Mouse (Mus musculus) hindbrain, embryonic 16.5 days (tissue): ENCODE results near the gene Ambra1. TPM values are rescaled to one million over a fixed set of nuclear protein-coding genes. Genes with fewer than 3 reads are reported as not detected.

Experiments
- ATAC-seq: fragments of 200-750 bp; cut with Nextera tagmentation; 2 replicates; pipeline ENCODE4 v1.8.0; 2017; ENCODE audit warnings: moderate TSS enrichment, moderate library complexity
- H3K27ac ChIP-seq: fragments of 300-500 bp; sonication (generic); 2 replicates; pipeline ENCODE4 v1.5.1; 2014; ENCODE audit warnings: low read depth, mild to moderate bottlenecking, control low read depth, low read length, moderate library complexity
- H3K27me3 ChIP-seq: fragments of 300-500 bp; sonication (generic); replicated peaks from 2 replicates; pipeline ENCODE4 v1.6.1; 2014; ENCODE audit warnings: low read length; ENCODE audit not compliant: control insufficient read depth, insufficient read depth
- H3K36me3 ChIP-seq: fragments of 300-500 bp; sonication (generic); 2 replicates; pipeline ENCODE4 v1.6.1; 2014; ENCODE audit warnings: mild to moderate bottlenecking, low read length, moderate library complexity, mixed read lengths; ENCODE audit not compliant: control insufficient read depth, insufficient read depth
- H3K4me1 ChIP-seq: fragments of 300-500 bp; sonication (generic); 2 replicates; pipeline ENCODE4 v1.6.1; 2014; ENCODE audit warnings: low read depth, low read length; ENCODE audit not compliant: control insufficient read depth, insufficient read depth
- H3K4me2 ChIP-seq: fragments of 300-500 bp; sonication (generic); 2 replicates; pipeline ENCODE4 v1.6.1; 2014; ENCODE audit warnings: mild to moderate bottlenecking, low read length, control low read depth, moderate library complexity
- H3K4me3 ChIP-seq: fragments of 300-500 bp; sonication (generic); 2 replicates; pipeline ENCODE4 v1.5.1; 2014; ENCODE audit warnings: mild to moderate bottlenecking, low read length, control low read depth, moderate library complexity
- H3K9ac ChIP-seq: fragments of 300-500 bp; sonication (generic); 2 replicates; pipeline ENCODE4 v1.6.1; 2014; ENCODE audit warnings: low read depth, mild to moderate bottlenecking, control low read depth, low read length, moderate library complexity
- H3K9me3 ChIP-seq: fragments of 300-500 bp; sonication (generic); 2 replicates; pipeline ENCODE4 v1.6.1; 2014; ENCODE audit warnings: mild to moderate bottlenecking, low read length, moderate library complexity; ENCODE audit not compliant: control insufficient read depth
- WGBS: fragments of 180-500 bp; shearing (Covaris S2); extraction: QIAGEN DNeasy Blood & Tissue Kit; methylation state at CpG from one replicate; pipeline ENCODE4 v1.1.7; 2014; 5-methylcytosine and 5-hydroxymethylcytosine counted together
- polyA plus RNA-seq: library from polyadenylated mRNA; unstranded; fragments of >200 nt; fragmentation: Nextera tagmentation; extraction: Ambion mirVana; gene quantifications from 2 replicates; pipeline ENCODE4 v1.2.1, GENCODE M21; 2015

Gene Ambra1
- polyA plus RNA-seq, 1 experiment from 2014 or later = 20.8 TPM

DNA sequence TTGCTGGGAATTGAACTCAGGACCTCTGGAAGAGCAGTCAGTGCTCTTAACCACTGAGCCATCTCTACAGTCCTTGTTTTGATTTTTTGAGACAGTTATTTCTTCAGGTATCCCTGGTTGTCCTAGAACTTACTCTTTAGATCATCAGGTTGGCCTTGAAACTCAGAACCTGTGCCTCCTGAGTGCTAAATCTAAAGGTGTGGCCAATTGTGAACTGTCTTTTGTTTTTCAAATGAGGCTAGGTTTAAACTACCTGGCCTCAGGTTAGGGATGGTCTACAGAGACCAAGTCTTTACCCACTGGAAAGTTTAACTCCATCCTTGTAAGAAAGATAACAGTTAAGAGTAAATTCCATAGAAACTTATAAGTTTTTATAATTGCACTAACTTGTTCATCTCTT, 23.5 kb upstream of the Ambra1 start:
- Histone ChIP-seq H3K27ac (no peak overlapping the region), H3K4me2 (no peak overlapping the region), H3K9ac (no peak overlapping the region), H3K4me1 (peaks cover 9% of the 10 kb centered on the region), H3K4me3 (no peak overlapping the region), H3K27me3 (no peaks in the 10 kb centered on the region), H3K36me3 (no peaks in the 10 kb centered on the region), H3K9me3 (no peaks in the 10 kb centered on the region)
- ATAC-seq = no peak

DNA sequence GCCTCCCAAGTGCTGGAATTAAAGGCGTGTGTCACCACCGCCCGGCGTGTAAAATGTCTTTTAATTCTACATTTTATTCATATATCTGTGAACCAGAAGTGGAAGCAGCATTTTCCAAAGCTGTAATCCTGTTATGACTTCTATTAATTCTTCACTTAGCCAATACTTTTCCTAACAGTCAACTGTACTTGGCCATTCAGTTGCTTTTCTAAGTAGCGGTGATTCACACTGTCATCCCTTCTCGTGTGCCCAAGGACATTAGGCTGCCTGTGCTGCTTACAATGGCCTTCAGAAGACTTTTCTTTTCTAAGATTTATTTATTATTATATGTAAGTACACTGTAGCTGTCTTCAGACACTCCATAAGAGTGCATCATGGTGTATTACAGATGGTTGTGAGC, 21.6 kb upstream of the Ambra1 start:
- no peak for ATAC-seq
- H3K4me3 ChIP-seq = no peak overlapping the region
- peaks cover 16% of the 10 kb centered on the region for H3K4me1 ChIP-seq
- H3K4me2 ChIP-seq = no peak overlapping the region
- H3K9me3 ChIP-seq = no peaks in the 10 kb centered on the region
- no peaks in the 10 kb centered on the region for H3K27me3 ChIP-seq
- no peaks in the 10 kb centered on the region for H3K36me3 ChIP-seq
- no peak overlapping the region for H3K27ac ChIP-seq
- no peak overlapping the region for H3K9ac ChIP-seq
- WGBS = 97% methylated on average over 6 of the region's 6 CpGs

DNA sequence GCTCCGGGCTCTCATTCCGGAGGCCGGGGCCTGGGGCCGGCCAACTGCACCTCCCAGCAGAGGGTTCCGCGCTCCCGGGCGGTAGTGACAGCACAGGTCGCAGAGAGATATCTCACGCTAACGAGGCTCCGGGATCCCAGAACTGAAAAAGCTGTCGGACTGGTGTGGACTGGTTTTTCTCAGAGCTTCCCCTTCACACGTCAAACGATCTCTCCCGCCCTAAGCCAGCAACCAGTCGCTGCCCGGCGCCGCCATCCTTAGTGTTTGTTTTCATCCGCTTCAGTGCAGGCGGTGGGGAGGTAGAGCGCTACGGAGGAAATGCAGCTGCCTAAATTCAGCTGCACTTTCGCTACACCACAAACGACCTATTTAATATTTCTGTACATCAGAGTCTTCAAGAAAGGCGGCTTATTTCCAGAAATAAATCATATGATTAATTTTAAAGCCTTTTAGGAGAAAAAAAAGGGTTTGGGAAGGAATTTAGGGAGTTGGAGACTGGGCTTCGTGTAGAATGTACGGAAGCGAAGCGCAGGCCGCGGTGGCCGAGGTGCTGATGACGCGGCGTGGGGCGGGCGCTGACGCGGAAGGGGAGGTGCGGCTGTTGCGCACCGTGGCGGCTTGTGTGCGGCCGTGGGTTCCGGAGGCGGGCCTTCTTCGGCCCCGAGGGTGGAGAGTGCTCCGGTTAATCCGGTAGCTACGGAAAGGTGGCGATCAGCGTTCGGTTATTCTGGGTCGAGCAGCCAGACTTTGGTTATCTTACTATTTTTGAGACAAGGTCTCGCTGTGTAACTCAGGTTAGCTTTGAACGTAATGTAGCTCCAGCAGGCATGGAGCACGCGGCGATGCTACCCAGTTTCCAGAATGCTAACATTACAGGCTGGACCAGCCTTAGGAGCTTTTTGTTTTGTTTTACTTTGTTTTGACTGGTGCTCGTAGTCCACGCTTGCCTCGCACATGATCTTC, 19.4 kb upstream of the Ambra1 start, which contains the start of the genes Atg13 and Harbi1:
Atg13 (minus strand) TSS at position 305 of the 963 bp plus-strand sequence.
Harbi1 (plus strand) TSS at position 581 of the 963 bp plus-strand sequence.
- peaks cover 16% of the 10 kb centered on the region for H3K4me1 ChIP-seq
- ATAC-seq = peak; percentile 99

DNA sequence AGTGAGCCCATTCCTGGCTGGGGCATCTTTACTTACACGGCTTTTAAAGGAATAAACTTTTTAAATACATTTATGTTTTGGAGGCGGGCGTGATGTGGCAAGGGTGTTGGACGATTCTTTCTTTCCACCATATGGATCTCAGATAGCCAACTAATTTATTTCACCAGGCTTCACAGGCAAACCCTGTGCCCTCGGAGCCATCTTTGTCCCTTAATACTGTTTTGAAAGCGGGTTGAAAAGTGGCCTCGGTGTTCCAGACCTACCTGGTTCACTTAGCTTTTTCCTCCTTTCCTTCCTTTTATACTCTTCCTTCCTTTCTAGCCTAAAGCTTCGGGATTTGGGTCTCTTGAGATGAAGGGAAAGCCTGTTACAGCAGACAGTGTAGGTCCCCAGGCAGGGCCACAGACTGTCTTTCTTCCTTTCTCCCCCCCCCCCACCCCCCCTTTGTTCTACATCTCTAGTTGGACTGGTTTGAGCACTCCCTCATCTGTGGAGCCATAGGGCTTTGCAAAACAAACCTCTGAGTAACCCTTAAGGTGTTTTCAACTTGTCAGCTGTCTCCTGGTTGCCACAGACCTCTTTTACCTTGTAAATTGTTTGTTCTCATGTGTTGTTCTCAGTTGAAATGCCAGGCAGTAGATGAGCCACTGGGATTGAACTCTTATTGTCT, 18.5 kb upstream of the Ambra1 start:
- no peaks in the 10 kb centered on the region for H3K27me3 ChIP-seq
- H3K9ac ChIP-seq = peak overlapping the region; percentile 68
- H3K4me3 ChIP-seq = peak overlapping the region; percentile 69
- peaks cover 16% of the 10 kb centered on the region for H3K4me1 ChIP-seq
- peak overlapping the region; percentile 81 for H3K27ac ChIP-seq
- 6% methylated on average over 8 of the region's 8 CpGs for WGBS
- no peaks in the 10 kb centered on the region for H3K9me3 ChIP-seq
- no peaks in the 10 kb centered on the region for H3K36me3 ChIP-seq
- H3K4me2 ChIP-seq = peak overlapping the region; percentile 85
- no peak for ATAC-seq

More for the DNA sequence above, 19.4 kb upstream of the Ambra1 start, which contains the start of the genes Atg13 and Harbi1:
- Histone ChIP-seq H3K4me3 (peak within 1 kb of the TSS; percentile 69), H3K27ac (peak within 1 kb of the TSS; percentile 81), H3K9me3 (no peaks in the 10 kb centered on the region), H3K27me3 (no peaks in the 10 kb centered on the region), H3K36me3 (no peaks in the 10 kb centered on the region), H3K4me2 (peak within 1 kb of the TSS; percentile 85), H3K9ac (peak within 1 kb of the TSS; percentile 68)
- WGBS = under 1% methylated on average over 66 of the region's 66 CpGs

DNA sequence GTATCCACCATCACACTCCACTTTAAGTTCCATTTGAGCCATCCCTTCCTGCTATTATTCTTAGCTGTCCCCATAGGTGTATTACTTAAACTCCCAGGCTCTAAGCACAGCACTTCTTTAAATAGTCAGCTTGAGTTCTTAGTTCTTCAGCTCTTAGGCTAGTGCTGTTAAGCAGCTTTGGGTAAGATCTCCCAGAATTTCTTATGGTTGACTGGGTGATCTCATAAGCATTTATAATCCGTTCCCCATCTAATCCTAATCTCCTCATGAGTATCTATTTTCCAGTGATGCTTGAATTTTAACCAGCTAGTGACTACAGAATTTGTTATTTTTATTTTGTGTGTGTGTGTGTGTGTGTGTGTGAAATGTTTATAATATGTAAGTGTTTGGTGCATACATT, 15.0 kb upstream of the Ambra1 start:
- Histone ChIP-seq H3K27me3 (no peaks in the 10 kb centered on the region), H3K9ac (no peak overlapping the region), H3K36me3 (no peaks in the 10 kb centered on the region; the same call in 1 of the 2 replicates), H3K9me3 (no peaks in the 10 kb centered on the region), H3K4me1 (peaks cover 10% of the 10 kb centered on the region), H3K27ac (no peak overlapping the region), H3K4me3 (no peak overlapping the region), H3K4me2 (no peak overlapping the region)
- no peak for ATAC-seq
- WGBS = 93% methylated on average over 1 of the region's 1 CpGs

DNA sequence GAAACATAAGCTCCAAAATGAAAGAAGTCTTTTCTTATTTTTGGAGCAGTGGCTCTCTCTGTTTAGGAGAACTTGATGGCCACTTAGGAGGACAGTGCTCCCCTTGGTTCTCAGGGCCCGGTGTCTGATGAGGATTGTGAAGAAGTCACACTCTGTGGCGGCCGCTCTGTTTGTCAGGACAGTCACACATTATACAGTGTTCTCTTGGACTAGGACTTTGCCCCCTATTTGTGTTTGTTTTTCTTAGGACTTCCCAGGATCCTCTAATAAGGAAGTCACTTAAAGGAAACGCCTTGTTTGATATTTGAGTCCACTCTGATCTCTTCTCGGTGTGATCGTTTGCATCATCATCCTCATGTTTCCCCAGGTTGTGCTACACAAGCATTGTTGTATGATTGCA, 11.7 kb upstream of the Ambra1 start:
- WGBS = 88% methylated on average over 6 of the region's 6 CpGs
- no peak overlapping the region for H3K4me2 ChIP-seq
- no peaks in the 10 kb centered on the region for H3K4me1 ChIP-seq
- no peak overlapping the region for H3K4me3 ChIP-seq
- ATAC-seq = no peak
- H3K9me3 ChIP-seq = no peaks in the 10 kb centered on the region
- H3K27me3 ChIP-seq = no peaks in the 10 kb centered on the region
- peaks cover 3% of the 10 kb centered on the region; the same call in 1 of the 2 replicates for H3K36me3 ChIP-seq
- H3K9ac ChIP-seq = no peak overlapping the region
- H3K27ac ChIP-seq = no peak overlapping the region

DNA sequence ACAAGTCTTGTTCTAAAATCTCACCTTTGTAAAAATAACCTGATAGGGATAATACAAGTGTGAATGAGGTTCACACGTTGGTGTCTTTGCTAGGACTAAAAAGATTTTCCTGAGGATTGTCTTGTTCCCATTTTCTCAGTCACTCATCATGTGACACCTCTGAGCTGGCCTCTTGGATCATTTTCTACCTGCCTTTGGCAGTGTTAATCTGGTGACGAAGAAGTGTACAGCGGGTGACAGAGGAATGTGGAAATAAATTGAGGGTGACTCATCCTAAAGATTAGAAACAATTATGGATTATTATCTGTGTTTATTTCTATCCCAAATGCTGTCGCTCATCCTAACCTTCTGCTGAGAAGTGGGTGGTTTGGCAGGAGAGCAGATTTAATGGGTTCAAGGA, 6.6 kb upstream of the Ambra1 start:
- Histone ChIP-seq H3K4me1 (no peaks in the 10 kb centered on the region), H3K4me2 (no peak overlapping the region), H3K9me3 (no peaks in the 10 kb centered on the region), H3K27ac (no peak overlapping the region), H3K27me3 (no peaks in the 10 kb centered on the region; the same call in 1 of the 2 replicates), H3K4me3 (no peak overlapping the region), H3K36me3 (peaks cover 3% of the 10 kb centered on the region; the same call in 1 of the 2 replicates), H3K9ac (no peak overlapping the region)
- no peak for ATAC-seq
- whole genome bisulfite sequencing = 76% methylated on average over 4 of the region's 4 CpGs

DNA sequence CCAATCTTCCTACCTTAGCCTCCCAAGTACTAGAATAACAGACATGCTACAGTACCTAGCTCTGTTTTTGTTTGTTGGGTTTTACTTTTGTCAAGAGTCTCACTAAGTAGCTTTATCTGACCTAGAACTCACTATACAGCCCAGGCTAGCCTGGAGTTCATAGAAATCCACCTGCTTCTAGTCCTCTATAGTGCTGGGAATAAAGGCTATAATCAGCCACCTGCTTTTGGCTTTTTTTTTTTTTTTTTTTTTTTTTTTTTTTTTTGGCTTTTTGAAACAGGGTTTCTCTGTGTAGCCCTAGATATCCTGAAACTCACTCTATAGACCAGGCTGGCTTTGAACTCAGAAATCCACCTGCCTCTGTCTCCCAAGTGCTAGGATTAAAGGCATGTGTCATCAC, 6.0 kb upstream of the Ambra1 start:
- no peaks in the 10 kb centered on the region; the same call in 1 of the 2 replicates for H3K27me3 ChIP-seq
- no peak overlapping the region for H3K9ac ChIP-seq
- ATAC-seq = no peak
- peaks cover 3% of the 10 kb centered on the region; the same call in 1 of the 2 replicates for H3K36me3 ChIP-seq
- H3K4me2 ChIP-seq = no peak overlapping the region
- no peak overlapping the region for H3K27ac ChIP-seq
- H3K4me3 ChIP-seq = no peak overlapping the region
- no peaks in the 10 kb centered on the region for H3K4me1 ChIP-seq
- no peaks in the 10 kb centered on the region for H3K9me3 ChIP-seq

DNA sequence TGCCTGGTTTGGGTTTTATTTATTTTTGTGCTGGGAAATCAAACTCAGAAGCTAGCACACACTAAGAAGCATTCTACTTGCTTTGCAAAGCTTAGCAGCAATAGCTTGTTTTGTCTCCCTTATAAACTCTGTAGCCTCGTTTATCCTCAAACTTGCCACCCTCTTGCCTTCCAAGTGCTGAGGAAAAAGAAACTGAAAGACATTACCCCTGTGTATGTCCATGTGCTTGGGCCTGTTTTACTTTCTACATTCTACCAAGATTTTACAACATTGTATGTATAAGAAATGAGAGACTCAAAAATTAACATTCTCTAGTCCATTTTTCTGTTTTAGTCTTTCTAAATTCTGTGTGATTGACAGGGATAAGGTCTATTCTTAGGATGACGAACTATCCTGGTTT, 5.2 kb upstream of the Ambra1 start:
- 55% methylated on average over 2 of the region's 2 CpGs for WGBS

More for the DNA sequence above, 5.2 kb upstream of the Ambra1 start:
- peaks cover 3% of the 10 kb centered on the region; the same call in 1 of the 2 replicates for H3K36me3 ChIP-seq
- no peak overlapping the region for H3K27ac ChIP-seq
- H3K4me2 ChIP-seq = no peak overlapping the region
- H3K9me3 ChIP-seq = no peaks in the 10 kb centered on the region
- H3K27me3 ChIP-seq = no peaks in the 10 kb centered on the region; the same call in 1 of the 2 replicates
- no peak overlapping the region for H3K9ac ChIP-seq
- no peak overlapping the region for H3K4me3 ChIP-seq
- H3K4me1 ChIP-seq = no peaks in the 10 kb centered on the region
- no peak for ATAC-seq
